In the genomic region with DNA sequence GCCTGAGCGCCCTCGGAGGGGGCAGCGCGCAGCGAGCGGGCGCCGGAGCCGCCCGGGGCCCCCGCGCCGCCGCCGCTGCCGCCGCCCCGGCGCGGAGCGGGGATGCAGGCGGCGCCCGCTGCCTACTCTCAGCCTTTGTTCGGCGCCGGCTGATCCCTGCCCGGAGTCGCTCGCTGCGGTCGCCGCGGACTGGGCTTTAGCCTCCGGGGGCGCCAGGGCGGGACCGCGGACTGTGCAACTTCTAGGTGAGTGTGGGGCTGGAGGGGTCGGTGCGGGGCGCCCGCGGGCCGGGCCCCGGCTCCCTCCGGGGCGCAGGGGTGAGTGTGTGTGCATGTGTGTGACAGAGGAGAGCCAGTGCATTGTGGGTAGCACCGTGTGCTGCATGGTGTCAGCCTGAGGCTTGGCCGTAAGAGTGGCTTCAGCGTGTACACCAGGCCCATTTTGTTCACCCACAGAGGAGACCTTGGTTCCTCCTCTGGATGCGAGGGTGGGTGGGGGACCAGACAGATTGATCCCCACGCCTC, we compare ENCODE assay signal across 8 mouse cellular contexts.
A peak's percentile ranks its signal among the peaks of the same experiment; 100 is the strongest.
DNase-seq lines count a peak whose midpoint lies in the region; ATAC-seq and TF ChIP-seq lines count a peak whose summit lies in the region.

No protein-coding gene starts in this region.

- no peak for TF ChIP-seq CTCF in olfactory bulb, adult 2 months (IDR thresholded peaks at IDR 0.05; ENCODE audit: insufficient read depth, low read depth, low read length)

- under 1% methylated on average over 29 of the region's 53 CpGs for WGBS in kidney, embryonic 16.5 days
- WGBS in lung, embryonic 16.5 days: 0% methylated on average over 41 of the region's 53 CpGs
- WGBS in olfactory bulb, adult 2 months: 4% methylated on average over 53 of the region's 53 CpGs

- H3K36me3 ChIP-seq in kidney, embryonic 16.5 days (ENCODE audit: insufficient read depth, low read length): no peaks in the 10 kb centered on the region
- H3K36me3 ChIP-seq in lung, embryonic 16.5 days (ENCODE audit: control insufficient read depth, insufficient read depth, low read length): no peaks in the 10 kb centered on the region

- H3K9ac ChIP-seq in kidney, embryonic 16.5 days (replicated peaks; ENCODE audit: low read length): peak overlapping the region; percentile 92
- H3K9ac ChIP-seq in lung, embryonic 16.5 days (ENCODE audit: low read length): peak overlapping the region; percentile 85

- H3K27me3 ChIP-seq in kidney, embryonic 16.5 days (ENCODE audit: insufficient read depth, low read length): no peaks in the 10 kb centered on the region
- H3K27me3 ChIP-seq in lung, embryonic 16.5 days (ENCODE audit: control insufficient read depth, insufficient read depth, low read depth, low read length): no peaks in the 10 kb centered on the region

- peak overlapping the region; percentile 75 for H3K4me3 ChIP-seq in kidney, embryonic 16.5 days (ENCODE audit: low read length)
- peak overlapping the region; percentile 77 for H3K4me3 ChIP-seq in lung, embryonic 16.5 days (ENCODE audit: low read length)
- peak overlapping the region; percentile 93 for H3K4me3 ChIP-seq in olfactory bulb, adult 2 months (ENCODE audit: insufficient read depth, low read depth, low read length)

- H3K9me3 ChIP-seq in kidney, embryonic 16.5 days (ENCODE audit: low read length): no peaks in the 10 kb centered on the region
- no peaks in the 10 kb centered on the region for H3K9me3 ChIP-seq in lung, embryonic 16.5 days (ENCODE audit: control insufficient read depth, low read length)

- peak overlapping the region; percentile 94 for H3K27ac ChIP-seq in kidney, embryonic 16.5 days (ENCODE audit: low read length)
- H3K27ac ChIP-seq in lung, embryonic 16.5 days (ENCODE audit: low read length): peak overlapping the region; percentile 84
- H3K27ac ChIP-seq in olfactory bulb, adult 2 months (ENCODE audit: insufficient read depth, low read depth, low read length): peak overlapping the region; percentile 56

- H3K4me1 ChIP-seq in kidney, embryonic 16.5 days (ENCODE audit: insufficient read depth, low read length): peaks cover 86% of the 10 kb centered on the region
- H3K4me1 ChIP-seq in lung, embryonic 16.5 days (replicated peaks; ENCODE audit: control insufficient read depth, insufficient read depth, low read length): peaks cover 76% of the 10 kb centered on the region
- H3K4me1 ChIP-seq in olfactory bulb, adult 2 months (ENCODE audit: control insufficient read depth, insufficient read depth, low read length): peaks cover 38% of the 10 kb centered on the region

- TF ChIP-seq POLR2A in olfactory bulb, adult 2 months (IDR thresholded peaks at IDR 0.05; ENCODE audit: insufficient read depth, low read depth, low read length): no peak

- ATAC-seq in granulocyte monocyte progenitor cell, adult 5-6 weeks (replicated peaks; ENCODE audit: poor library complexity, severe bottlenecking): peak; percentile 24
- ATAC-seq in kidney, embryonic 16.5 days (ENCODE audit: low FRiP score, low TSS enrichment): peak; percentile 61
- peak; percentile 62 for ATAC-seq in lung, embryonic 16.5 days (ENCODE audit: low read depth)

- peak; percentile 53 to 66 for DNase-seq in left cerebral cortex, adult 18-20 months (ENCODE audit: low spot score in 2 of 2)
- DNase-seq in left cerebral cortex, adult 8-10 months (ENCODE audit: low spot score in 2 of 2): no peak
- DNase-seq in cerebellum, adult 9-10 months: peak; percentile 56
- no peak for DNase-seq in urinary bladder, postnatal 10 days (ENCODE audit: low spot score)

- H3K4me2 ChIP-seq in kidney, embryonic 16.5 days (replicated peaks; ENCODE audit: low read depth, low read length): peak overlapping the region; percentile 98
- peak overlapping the region; percentile 96 for H3K4me2 ChIP-seq in lung, embryonic 16.5 days (ENCODE audit: low read depth, low read length)

Comparison
In these comparisons a context has a peak if more than half of its experiments do, and no peak if none do; other contexts are left out.
1. DNase-seq: peak in left cerebral cortex, adult 18-20 months (2 of 2) and cerebellum, adult 9-10 months (single experiment); none in left cerebral cortex, adult 8-10 months (0 of 2) and urinary bladder, postnatal 10 days (single experiment).
2. Peak in every context shown above with its lines, with median percentiles within 50 percentile points of each other: ATAC-seq, H3K27ac ChIP-seq and H3K4me3 ChIP-seq.